Mouse (Mus musculus) heart, embryonic 11.5 days (tissue): ENCODE data around the gene Daw1. TPM values are rescaled to one million over a fixed set of nuclear protein-coding genes. Genes with fewer than 3 reads are reported as not detected.

Experiments used
- ATAC-seq: fragments of 200-750 bp; cut with Nextera tagmentation; replicated peaks from 2 replicates; pipeline ENCODE4 v1.8.0; 2017; ENCODE audit warnings: moderate library complexity; ENCODE audit not compliant: insufficient number of reproducible peaks, low FRiP score, low TSS enrichment
- H3K27ac ChIP-seq: fragments of 300-500 bp; sonication (generic); 2 replicates; pipeline ENCODE4 v1.5.1; 2014; ENCODE audit warnings: mild to moderate bottlenecking, low read depth, low read length
- H3K27me3 ChIP-seq: fragments of 300-500 bp; sonication (generic); 2 replicates; pipeline ENCODE4 v1.6.1; 2014; ENCODE audit warnings: mild to moderate bottlenecking, low read length, mixed read lengths; ENCODE audit not compliant: control insufficient read depth, insufficient read depth
- H3K36me3 ChIP-seq: fragments of 300-500 bp; sonication (generic); 2 replicates; pipeline ENCODE4 v1.6.1; 2014; ENCODE audit warnings: mild to moderate bottlenecking, low read length, moderate library complexity, mixed read lengths; ENCODE audit not compliant: control insufficient read depth, insufficient read depth
- H3K4me1 ChIP-seq: fragments of 300-500 bp; sonication (generic); 2 replicates; pipeline ENCODE4 v1.6.1; 2014; ENCODE audit warnings: low read length; ENCODE audit not compliant: control insufficient read depth, insufficient read depth
- H3K4me2 ChIP-seq: fragments of 300-500 bp; sonication (generic); 2 replicates; pipeline ENCODE4 v1.6.1; 2014; ENCODE audit warnings: mild to moderate bottlenecking, moderate library complexity
- H3K4me3 ChIP-seq: fragments of 300-500 bp; sonication (generic); 2 replicates; pipeline ENCODE4 v1.5.1; 2014; ENCODE audit warnings: low read depth, low read length
- H3K9ac ChIP-seq: fragments of 300-500 bp; sonication (generic); 2 replicates; pipeline ENCODE4 v1.6.1; 2014; ENCODE audit warnings: mild to moderate bottlenecking, low read depth, low read length, moderate library complexity
- H3K9me3 ChIP-seq: fragments of 300-500 bp; sonication (generic); replicated peaks from 2 replicates; pipeline ENCODE4 v1.6.1; 2016; ENCODE audit warnings: low read length; ENCODE audit not compliant: control insufficient read depth
- WGBS: fragments of 180-500 bp; shearing (Covaris S2); extraction: QIAGEN DNeasy Blood & Tissue Kit; methylation state at CpG from one replicate; pipeline ENCODE4 v1.1.7; 2014; ENCODE audit not compliant: insufficient replicate concordance; 5-methylcytosine and 5-hydroxymethylcytosine counted together
- polyA plus RNA-seq: library from polyadenylated mRNA; unstranded; fragments of >200 nt; fragmentation: Nextera tagmentation; extraction: Ambion mirVana; gene quantifications from 2 replicates; pipeline ENCODE4 v1.2.1, GENCODE M21; 2014

Gene Daw1
- polyA plus RNA-seq, 1 experiment from 2014 or later = not detected

DNA sequence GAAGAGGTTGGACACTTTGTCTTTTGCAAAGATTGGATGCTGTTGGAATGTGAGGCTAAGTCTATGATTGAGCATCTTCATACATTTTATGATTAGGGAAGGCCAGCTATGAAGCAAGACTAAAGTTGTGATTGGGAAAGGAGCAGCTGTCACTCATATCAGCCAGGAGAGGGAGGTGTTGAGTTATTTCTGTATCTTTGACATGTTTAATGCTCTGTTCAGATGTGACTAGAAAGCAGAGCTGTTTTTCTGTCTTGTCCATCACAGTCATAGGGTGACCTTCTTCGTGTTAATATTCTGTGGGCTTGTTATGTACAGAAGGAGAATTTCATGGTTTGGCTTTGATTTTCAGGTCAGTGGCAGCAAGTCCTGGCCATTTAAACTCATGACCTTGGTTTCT, 63.5 kb downstream of the Daw1 start:
- Histone ChIP-seq H3K9ac (no peak overlapping the region), H3K4me2 (no peak overlapping the region), H3K27ac (no peak overlapping the region), H3K36me3 (no peaks in the 10 kb centered on the region), H3K4me1 (no peaks in the 10 kb centered on the region), H3K4me3 (no peak overlapping the region), H3K9me3 (no peaks in the 10 kb centered on the region), H3K27me3 (no peaks in the 10 kb centered on the region)
- no peak for ATAC-seq
- WGBS = 59% methylated on average over 1 of the region's 1 CpGs

DNA sequence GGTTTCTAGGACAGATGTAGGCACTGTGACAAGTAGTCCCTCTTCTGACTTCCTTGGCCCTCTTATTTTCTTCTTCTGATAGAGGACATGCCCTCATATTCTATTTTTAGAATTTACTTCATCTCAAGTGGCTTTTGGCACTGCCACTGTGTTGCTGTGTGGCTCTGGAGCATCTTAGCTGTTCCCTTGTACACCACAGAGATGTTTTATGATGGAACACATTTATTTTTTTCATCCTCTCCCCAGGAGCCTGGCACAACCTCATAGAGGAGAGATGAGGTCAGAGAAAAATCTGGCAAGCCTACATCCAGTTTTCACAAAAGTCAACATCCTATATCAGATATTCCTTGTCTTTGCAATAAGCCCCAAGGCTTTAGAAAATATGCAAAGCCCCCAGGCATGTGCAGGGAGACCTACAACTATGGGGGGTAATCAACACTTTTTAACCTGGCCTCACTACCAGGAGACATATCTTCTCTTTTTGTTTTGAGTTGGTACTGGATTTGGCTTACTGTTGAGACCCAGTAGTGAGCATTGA, 64.9 kb downstream of the Daw1 start:
- H3K27me3 ChIP-seq = no peaks in the 10 kb centered on the region
- ATAC-seq = no peak

DNA sequence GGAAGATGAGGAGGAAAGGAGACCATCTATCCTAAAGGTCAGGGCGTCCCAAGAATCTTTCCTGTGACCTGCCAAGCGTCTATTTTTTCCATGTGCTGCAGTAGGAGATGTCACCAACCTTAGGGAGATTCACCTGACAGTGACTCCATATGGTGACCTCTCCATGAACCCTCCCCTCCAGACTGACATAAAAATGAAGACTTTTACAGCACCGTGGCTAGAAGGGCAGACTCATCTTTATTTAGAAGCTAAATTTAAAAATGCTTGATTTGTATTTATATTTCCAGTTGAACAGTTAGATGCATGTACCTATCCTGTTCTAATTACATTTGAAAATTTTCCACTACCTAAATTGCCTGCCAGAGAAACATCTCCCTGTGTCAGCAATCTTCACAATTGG, 68.4 kb downstream of the Daw1 start:
- H3K36me3 ChIP-seq = no peaks in the 10 kb centered on the region
- no peaks in the 10 kb centered on the region for H3K9me3 ChIP-seq
- 65% methylated on average over 3 of the region's 3 CpGs for WGBS
- H3K4me1 ChIP-seq = no peaks in the 10 kb centered on the region
- no peak overlapping the region for H3K27ac ChIP-seq
- ATAC-seq = no peak
- H3K9ac ChIP-seq = no peak overlapping the region
- H3K4me3 ChIP-seq = no peak overlapping the region
- H3K4me2 ChIP-seq = no peak overlapping the region
- no peaks in the 10 kb centered on the region for H3K27me3 ChIP-seq

More for the DNA sequence above, 64.9 kb downstream of the Daw1 start:
- H3K4me3 ChIP-seq = no peak overlapping the region
- no peaks in the 10 kb centered on the region for H3K36me3 ChIP-seq
- H3K4me2 ChIP-seq = no peak overlapping the region
- no peak overlapping the region for H3K27ac ChIP-seq
- no peaks in the 10 kb centered on the region for H3K4me1 ChIP-seq
- no peak overlapping the region for H3K9ac ChIP-seq
- H3K9me3 ChIP-seq = no peaks in the 10 kb centered on the region

DNA sequence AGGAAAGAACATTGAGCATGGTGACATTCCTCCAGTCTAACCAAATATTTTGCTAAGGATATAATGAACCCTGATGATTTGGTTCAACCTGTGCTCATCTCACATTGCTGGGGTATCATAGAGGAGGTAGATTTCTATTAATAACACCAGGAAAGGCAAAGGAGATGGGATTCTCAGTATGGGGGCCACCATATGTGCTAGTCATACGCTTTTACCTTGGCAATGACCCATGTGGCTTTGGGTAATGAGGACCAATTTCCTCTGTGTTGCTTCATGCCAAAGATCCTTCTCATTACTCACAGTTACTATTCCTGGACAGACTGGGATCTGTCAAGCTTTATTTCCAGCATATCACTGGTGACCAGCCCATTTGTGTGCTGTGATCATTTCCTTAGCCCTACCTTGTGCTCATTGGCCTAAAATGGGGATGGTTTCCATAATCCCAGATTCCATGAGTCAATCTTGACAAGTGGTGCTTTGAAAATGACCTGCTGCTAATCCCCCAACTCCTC, 88.7 kb downstream of the Daw1 start:
- no peaks in the 10 kb centered on the region for H3K36me3 ChIP-seq
- H3K9me3 ChIP-seq = no peaks in the 10 kb centered on the region
- no peaks in the 10 kb centered on the region for H3K4me1 ChIP-seq
- 89% methylated on average over 1 of the region's 1 CpGs for WGBS
- ATAC-seq = no peak
- H3K27me3 ChIP-seq = no peaks in the 10 kb centered on the region
- H3K4me3 ChIP-seq = no peak overlapping the region
- H3K27ac ChIP-seq = no peak overlapping the region
- no peak overlapping the region for H3K4me2 ChIP-seq
- no peak overlapping the region for H3K9ac ChIP-seq

DNA sequence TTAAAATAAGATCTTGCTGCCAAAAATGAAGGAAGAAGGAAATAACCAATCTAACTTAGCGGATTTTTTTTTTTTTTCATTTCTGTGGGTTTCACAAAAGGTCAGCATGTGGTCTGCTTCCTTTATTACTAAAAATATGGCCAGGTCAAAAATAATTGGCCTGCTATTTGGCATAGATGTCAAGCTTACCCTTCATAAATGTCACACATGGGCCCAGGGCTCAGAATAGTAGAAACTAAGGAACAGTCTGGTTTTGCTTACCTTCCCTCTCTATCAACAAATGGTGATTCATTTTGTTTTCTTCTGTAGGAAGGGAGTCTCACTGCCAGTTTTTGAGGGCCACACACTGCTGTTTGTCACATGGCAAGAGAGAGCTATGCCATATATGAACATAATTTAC, 92.2 kb downstream of the Daw1 start:
- H3K4me3 ChIP-seq = no peak overlapping the region

More for the DNA sequence above, 92.2 kb downstream of the Daw1 start:
- Histone ChIP-seq H3K9ac (no peak overlapping the region), H3K27me3 (no peaks in the 10 kb centered on the region), H3K9me3 (no peaks in the 10 kb centered on the region), H3K27ac (no peak overlapping the region), H3K36me3 (no peaks in the 10 kb centered on the region), H3K4me2 (no peak overlapping the region), H3K4me1 (no peaks in the 10 kb centered on the region)
- ATAC-seq = no peak
- 87% methylated on average over 1 of the region's 1 CpGs for WGBS

Other genes starting within 250 kb of the Daw1 start
- gene A030005L19Rik, start 246.4 kb upstream of the Daw1 start, polyA plus RNA-seq = 0.38 and 0.40 TPM in 2 replicates
- not detected in 2 replicates for gene A030014E15Rik, start 234.8 kb upstream of the Daw1 start, polyA plus RNA-seq
- not detected in 2 replicates for gene Gm6217, start 228.4 kb upstream of the Daw1 start, polyA plus RNA-seq
- not detected in 2 replicates for gene A030003K21Rik, start 216.4 kb upstream of the Daw1 start, polyA plus RNA-seq
- not detected in 2 replicates for gene Gm7544, start 203.7 kb upstream of the Daw1 start, polyA plus RNA-seq
- gene Gm47955, start 199.5 kb upstream of the Daw1 start, polyA plus RNA-seq = not detected in 2 replicates
- not detected in 2 replicates for gene Gm47959, start 159.2 kb upstream of the Daw1 start, polyA plus RNA-seq
- 1.7 and 2.0 TPM in 2 replicates for gene Slc19a3, start 121.3 kb upstream of the Daw1 start, polyA plus RNA-seq
- gene Krtap28-10, start 117.3 kb upstream of the Daw1 start, polyA plus RNA-seq = not detected in 2 replicates
- not detected in 2 replicates for gene Gm47969, start 114.8 kb upstream of the Daw1 start, polyA plus RNA-seq
- gene A030005K14Rik, start 100.4 kb upstream of the Daw1 start, polyA plus RNA-seq = not detected in 2 replicates
- gene Krtap28-13, start 98.8 kb upstream of the Daw1 start, polyA plus RNA-seq = 0.16 and 0.68 TPM in 2 replicates
- 0.43 TPM in 1 of 2 replicates, not detected in the other for gene Ccl20, start 43.0 kb upstream of the Daw1 start, polyA plus RNA-seq
- 24.0 and 30.0 TPM in 2 replicates for gene Sphkap, start 248.4 kb downstream of the Daw1 start, polyA plus RNA-seq